Mouse (Mus musculus) ES-Bruce4 (cell line): Measurements from ENCODE around the gene Tuba3a.

Experiments used
- CTCF ChIP-seq: IDR thresholded peaks from one replicate; pipeline ENCODE4 v1.8.1; 2011; ENCODE audit warnings: low read depth, low read length
- EP300 ChIP-seq: IDR thresholded peaks from 2 replicates; pipeline ENCODE4 v1.6.1; 2011; ENCODE audit warnings: low read depth, low read length; ENCODE audit not compliant: insufficient read depth
- POLR2A ChIP-seq: IDR thresholded peaks from one replicate; pipeline ENCODE4 v1.8.1; 2011; ENCODE audit warnings: low read length; ENCODE audit not compliant: insufficient read depth

DNA sequence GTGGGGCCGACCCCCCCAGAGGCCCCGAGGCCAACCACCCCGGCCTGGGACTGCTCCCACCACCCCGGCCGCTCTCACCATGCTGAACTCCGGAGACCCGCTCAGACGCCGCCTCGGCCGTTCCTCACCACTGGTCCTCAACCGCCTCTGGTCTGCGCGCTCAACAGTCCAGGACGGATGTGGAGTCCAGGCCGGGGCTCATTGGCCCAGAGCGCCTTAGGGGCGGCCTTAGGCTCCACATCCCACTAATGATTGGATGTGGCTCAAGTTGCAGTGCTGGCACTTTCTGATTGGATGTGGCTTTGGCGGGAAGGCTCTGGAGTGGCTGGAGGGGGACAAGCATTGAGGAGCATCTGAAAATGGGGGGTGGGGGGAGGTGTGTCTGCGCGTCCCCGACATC, at the start of gene Tuba3a:
- no peak for TF ChIP-seq EP300
- no peak for TF ChIP-seq POLR2A
- no peak for TF ChIP-seq CTCF
